Mouse (Mus musculus): Measurements from ENCODE around the gene Ccdc92b. TPM values are rescaled to one million over a fixed set of nuclear protein-coding genes. Genes with fewer than 3 reads are reported as not detected.
A peak's percentile ranks its signal among the peaks of the same experiment; 100 is the strongest.

The Ccdc92b gene
- polyA plus RNA-seq, 1 experiment from 2014 or later = 0.31 TPM

DNA sequence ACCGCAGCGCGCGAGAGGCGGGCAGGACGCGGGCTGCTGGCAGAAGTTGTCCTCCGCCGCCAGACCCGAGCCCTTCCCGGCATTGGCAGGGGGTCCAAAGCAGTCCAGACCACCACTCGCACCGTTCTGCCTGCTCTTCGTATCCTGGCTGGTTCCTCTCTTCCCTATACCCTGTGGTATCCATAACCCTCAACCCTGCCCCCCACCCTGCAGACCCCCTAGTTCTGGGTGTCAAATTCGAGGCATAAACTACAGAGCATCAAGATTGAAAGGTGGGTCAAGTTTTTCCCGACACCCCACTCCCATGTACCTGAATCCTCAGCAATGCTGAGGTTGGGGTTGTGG, 523 bp downstream of the Ccdc92b start:
- Histone ChIP-seq H3K36me3 (no peaks in the 10 kb centered on the region), H3K4me1 (peaks cover 8% of the 10 kb centered on the region), H3K27ac (no peak overlapping the region), H3K9me3 (no peaks in the 10 kb centered on the region), H3K27me3 (peaks cover 41% of the 10 kb centered on the region), H3K4me2 (peak overlapping the region; percentile 46), H3K4me3 (peak overlapping the region; percentile 25; the same call in 1 of the 2 replicates), H3K9ac (no peak overlapping the region)
- ATAC-seq (ENCODE audit: insufficient number of reproducible peaks, low FRiP score, low TSS enrichment, low read depth) = no peak
- WGBS = 2% methylated on average over 16 of the region's 16 CpGs

DNA sequence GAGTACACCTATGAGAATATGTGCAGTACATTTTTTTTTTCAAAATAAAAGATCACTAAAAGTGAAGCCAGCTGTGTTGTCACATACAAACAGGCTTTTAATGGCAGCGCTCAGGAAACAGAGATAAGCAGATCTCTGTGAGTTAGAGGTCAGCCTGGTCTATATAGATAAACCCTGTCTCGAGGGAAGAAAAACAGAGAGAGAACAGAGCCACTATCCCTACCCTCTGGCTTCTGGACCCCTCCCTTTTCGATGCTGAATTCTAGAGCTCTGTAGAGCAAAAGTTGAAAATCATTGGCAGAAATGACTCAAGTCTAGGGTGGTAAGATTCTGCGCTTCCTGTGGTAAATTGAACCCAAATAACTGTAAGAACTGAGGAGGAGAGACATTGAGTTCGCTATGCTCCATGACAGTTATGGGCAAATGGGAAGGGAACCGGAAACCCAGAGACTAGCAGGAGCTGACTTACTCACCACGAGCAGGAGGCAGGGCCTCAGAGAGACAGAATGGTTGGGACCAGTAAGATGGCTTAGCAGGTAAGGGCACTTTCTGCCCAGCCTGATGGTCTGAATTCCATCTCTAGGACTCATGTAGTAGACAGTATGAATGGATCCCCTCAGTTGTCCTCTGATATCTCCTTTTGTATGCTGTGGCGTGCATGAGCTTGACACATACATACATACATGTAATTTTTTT, 2.7 kb downstream of the Ccdc92b start:
- H3K27me3 ChIP-seq = peaks cover 32% of the 10 kb centered on the region

DNA sequence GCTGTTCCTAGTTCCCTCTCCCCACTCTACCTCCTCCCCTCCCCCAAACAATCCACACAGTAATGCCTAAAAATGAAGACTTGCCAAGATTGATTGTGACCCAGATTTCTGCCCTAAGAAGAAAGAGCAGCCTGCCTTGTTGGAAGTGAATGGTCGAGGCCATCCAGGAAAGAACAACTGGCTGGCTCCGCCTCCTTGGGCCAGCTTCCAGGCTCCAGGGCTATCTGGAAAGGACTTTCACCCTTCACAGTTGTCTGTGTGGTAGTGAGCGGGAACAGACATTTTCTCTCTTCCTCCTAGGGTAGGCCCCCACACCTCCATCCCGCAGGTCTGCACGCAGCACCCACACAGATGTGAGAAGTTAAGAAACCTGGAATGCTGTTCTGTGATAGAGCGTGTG, 4.3 kb downstream of the Ccdc92b start:
- WGBS = 70% methylated on average over 6 of the region's 6 CpGs

More for the DNA sequence above, 2.7 kb downstream of the Ccdc92b start:
- Histone ChIP-seq H3K27ac (no peak overlapping the region), H3K9me3 (no peaks in the 10 kb centered on the region), H3K9ac (no peak overlapping the region), H3K36me3 (no peaks in the 10 kb centered on the region), H3K4me2 (no peak overlapping the region), H3K4me1 (peaks cover 8% of the 10 kb centered on the region), H3K4me3 (no peak overlapping the region)
- 71% methylated on average over 8 of the region's 8 CpGs for WGBS
- ATAC-seq (ENCODE audit: insufficient number of reproducible peaks, low FRiP score, low TSS enrichment, low read depth) = no peak

DNA sequence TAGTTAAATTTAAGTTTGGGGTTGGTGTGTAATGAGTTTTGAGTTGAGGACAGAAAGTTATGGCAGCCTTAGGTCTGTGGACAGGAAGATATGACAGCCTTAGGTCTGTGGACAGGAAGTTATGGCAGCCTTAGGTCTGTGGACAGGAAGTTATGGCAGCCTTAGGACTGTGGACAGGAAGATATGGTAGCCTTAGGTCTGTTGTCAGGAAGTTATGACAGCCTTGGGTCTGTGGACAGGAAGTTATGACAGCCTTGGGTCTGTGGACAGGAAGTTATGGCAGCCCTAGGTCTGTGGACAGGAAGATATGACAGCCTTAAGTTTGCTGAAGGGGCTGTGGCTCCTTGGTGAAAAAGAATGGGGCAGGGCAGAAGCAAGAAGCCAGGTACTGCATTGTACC, 5.9 kb downstream of the Ccdc92b start:
- no peak overlapping the region for H3K4me2 ChIP-seq
- H3K27ac ChIP-seq = no peak overlapping the region
- no peaks in the 10 kb centered on the region for H3K4me1 ChIP-seq
- no peaks in the 10 kb centered on the region for H3K36me3 ChIP-seq
- H3K27me3 ChIP-seq = peaks cover 21% of the 10 kb centered on the region
- no peak overlapping the region for H3K9ac ChIP-seq
- no peaks in the 10 kb centered on the region for H3K9me3 ChIP-seq
- no peak for ATAC-seq (ENCODE audit: insufficient number of reproducible peaks, low FRiP score, low TSS enrichment, low read depth)
- no peak overlapping the region for H3K4me3 ChIP-seq

More for the DNA sequence above, 4.3 kb downstream of the Ccdc92b start:
- no peaks in the 10 kb centered on the region for H3K9me3 ChIP-seq
- ATAC-seq (ENCODE audit: insufficient number of reproducible peaks, low FRiP score, low TSS enrichment, low read depth) = no peak
- peaks cover 32% of the 10 kb centered on the region for H3K27me3 ChIP-seq
- H3K36me3 ChIP-seq = no peaks in the 10 kb centered on the region
- H3K4me2 ChIP-seq = no peak overlapping the region
- H3K4me1 ChIP-seq = peaks cover 8% of the 10 kb centered on the region
- H3K9ac ChIP-seq = no peak overlapping the region
- no peak overlapping the region for H3K4me3 ChIP-seq
- H3K27ac ChIP-seq = no peak overlapping the region

DNA sequence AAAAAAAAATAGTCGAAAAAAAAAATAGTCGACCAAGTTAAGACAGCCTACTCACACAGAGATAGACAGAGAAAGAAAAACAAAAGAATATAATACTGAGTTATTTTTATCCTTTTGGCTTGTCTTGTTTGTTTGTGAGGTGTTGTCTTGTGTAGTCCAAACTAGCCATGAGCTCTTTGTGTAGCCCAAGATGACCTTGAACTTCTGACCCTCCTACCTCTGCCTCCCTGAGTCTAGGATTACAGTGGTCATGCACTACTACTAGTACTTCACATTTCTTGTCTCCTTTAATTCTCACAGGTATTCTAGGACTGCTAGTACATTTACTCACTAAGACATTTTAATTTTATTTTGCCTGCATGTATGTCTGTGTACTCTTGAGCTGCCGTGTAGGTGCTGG, 8.1 kb downstream of the Ccdc92b start:
- 70% methylated on average over 3 of the region's 3 CpGs for WGBS
- Histone ChIP-seq H3K4me1 (no peaks in the 10 kb centered on the region), H3K27me3 (peaks cover 3% of the 10 kb centered on the region; the same call in 1 of the 2 replicates), H3K27ac (no peak overlapping the region), H3K36me3 (no peaks in the 10 kb centered on the region), H3K4me2 (no peak overlapping the region), H3K9ac (no peak overlapping the region), H3K9me3 (no peaks in the 10 kb centered on the region), H3K4me3 (no peak overlapping the region)
- no peak for ATAC-seq (ENCODE audit: insufficient number of reproducible peaks, low FRiP score, low TSS enrichment, low read depth)

DNA sequence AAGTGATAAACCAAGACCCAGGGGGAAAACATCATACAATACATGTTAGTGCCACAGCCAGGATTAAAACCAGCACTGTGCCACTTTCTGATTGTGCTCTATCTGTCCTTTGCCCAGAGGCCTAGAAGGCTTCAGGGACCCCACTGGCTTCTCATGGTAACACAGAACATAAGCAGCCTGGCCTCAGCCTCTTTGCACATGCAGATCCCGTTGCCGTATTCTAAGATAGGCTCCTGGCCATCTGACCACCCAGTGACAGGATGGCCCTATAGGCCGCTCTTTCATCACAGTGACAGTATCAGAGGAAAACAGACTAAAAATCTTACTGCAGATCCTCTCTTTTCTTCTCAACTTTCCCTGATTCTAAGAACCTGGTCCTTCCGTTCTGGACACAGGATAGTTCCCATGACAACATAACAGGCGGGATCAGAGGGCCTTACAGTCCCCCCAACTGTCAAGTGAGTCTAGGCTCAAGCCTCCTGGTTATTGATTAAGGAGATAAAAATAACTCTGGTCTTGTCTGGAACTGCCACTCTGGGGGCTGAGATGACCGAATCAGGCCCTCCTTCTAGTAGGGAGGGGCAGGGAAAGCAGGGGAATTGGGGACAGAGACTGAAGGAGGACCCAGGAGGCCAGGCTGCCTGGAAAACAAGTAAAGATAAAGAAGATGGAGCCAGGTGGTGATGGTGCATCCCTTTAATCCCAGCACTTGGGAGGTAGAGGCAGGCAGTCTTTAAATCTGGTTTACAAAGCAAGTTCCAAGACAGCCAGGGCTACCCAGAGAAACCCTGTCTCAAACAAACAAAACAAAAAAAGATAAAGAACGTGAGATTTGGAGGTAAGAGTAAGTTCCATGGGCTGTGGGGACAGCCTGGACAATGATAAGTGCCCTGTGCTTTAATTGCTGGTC, 12.7 kb downstream of the Ccdc92b start:
- WGBS = 66% methylated on average over 7 of the region's 7 CpGs
- ATAC-seq (ENCODE audit: insufficient number of reproducible peaks, low FRiP score, low TSS enrichment, low read depth) = no peak
- peaks cover 1% of the 10 kb centered on the region for H3K4me1 ChIP-seq
- H3K9ac ChIP-seq = no peak overlapping the region
- no peaks in the 10 kb centered on the region for H3K36me3 ChIP-seq
- no peak overlapping the region for H3K4me3 ChIP-seq
- no peaks in the 10 kb centered on the region for H3K9me3 ChIP-seq
- H3K27me3 ChIP-seq = peaks cover 4% of the 10 kb centered on the region; the same call in 1 of the 2 replicates
- no peak overlapping the region for H3K27ac ChIP-seq
- no peak overlapping the region for H3K4me2 ChIP-seq

DNA sequence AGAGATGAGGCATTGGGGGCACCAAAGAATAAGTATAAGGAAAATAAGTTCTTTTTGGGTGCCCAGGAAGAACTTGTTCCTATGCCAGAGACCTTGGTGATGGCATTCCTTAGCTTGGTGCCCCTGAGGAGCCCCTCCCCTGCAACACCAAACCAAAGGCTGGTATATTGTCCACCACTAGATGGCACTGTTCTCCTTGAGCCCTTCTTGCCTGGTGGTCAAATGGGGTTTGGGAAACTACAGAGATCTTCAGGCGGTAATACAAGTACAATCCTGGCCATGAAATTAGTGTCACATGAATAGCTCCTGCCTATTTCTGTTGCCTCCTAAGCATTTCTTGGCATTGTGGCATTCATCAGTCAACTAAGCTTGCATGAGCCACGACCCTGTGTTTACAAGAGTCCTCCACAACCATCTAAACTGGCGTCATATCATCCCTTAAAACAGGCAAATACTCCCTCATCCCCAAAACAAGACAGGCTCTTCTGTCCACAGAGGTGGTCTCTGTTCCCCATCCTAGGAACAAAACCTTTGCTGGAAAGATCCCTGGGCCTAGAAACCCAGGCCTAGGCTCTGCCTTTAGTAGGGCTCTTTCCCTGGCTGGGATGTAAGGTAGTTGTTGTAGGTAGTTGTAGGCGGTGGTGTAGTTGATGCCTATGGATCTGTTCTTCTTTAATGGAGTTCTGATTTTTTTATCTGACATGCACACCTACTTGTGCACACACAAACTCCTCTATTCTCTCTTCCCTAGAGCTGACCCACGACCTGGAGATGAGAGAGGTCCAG, 15.3 kb downstream of the Ccdc92b start:
- no peak overlapping the region for H3K4me2 ChIP-seq
- peaks cover 26% of the 10 kb centered on the region for H3K4me1 ChIP-seq
- no peak overlapping the region for H3K9ac ChIP-seq
- no peaks in the 10 kb centered on the region for H3K9me3 ChIP-seq
- H3K27ac ChIP-seq = no peak overlapping the region
- ATAC-seq (ENCODE audit: insufficient number of reproducible peaks, low FRiP score, low TSS enrichment, low read depth) = no peak
- WGBS = 60% methylated on average over 5 of the region's 5 CpGs
- H3K27me3 ChIP-seq = peaks cover 4% of the 10 kb centered on the region; the same call in 1 of the 2 replicates
- H3K4me3 ChIP-seq = no peak overlapping the region
- no peaks in the 10 kb centered on the region for H3K36me3 ChIP-seq

DNA sequence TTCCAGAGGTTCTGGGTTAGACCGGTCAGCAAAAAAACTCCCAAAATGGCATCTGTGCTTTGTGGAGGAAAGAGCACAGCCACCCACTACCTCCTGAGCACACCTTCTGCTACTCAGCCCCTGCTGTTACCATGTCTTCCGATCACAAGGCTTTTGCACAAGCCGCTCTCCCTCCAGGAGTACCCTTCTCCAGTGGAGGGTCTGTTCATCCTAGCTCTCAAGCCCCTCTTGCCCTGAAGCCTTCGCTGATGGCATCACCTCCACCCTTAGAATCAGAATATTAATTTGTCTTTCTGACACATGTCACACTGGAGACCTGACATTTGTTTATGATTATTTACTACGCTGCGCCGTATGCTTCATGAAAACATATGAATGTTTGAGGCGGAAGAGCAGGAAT, 18.1 kb downstream of the Ccdc92b start:
- Histone ChIP-seq H3K9me3 (no peaks in the 10 kb centered on the region), H3K4me1 (peaks cover 26% of the 10 kb centered on the region), H3K4me3 (peak overlapping the region; percentile 84), H3K27me3 (peaks cover 4% of the 10 kb centered on the region; the same call in 1 of the 2 replicates), H3K36me3 (no peaks in the 10 kb centered on the region), H3K27ac (peak overlapping the region; percentile 93), H3K4me2 (peak overlapping the region; percentile 87), H3K9ac (peak overlapping the region; percentile 82)
- no peak for ATAC-seq (ENCODE audit: insufficient number of reproducible peaks, low FRiP score, low TSS enrichment, low read depth)
- 18% methylated on average over 8 of the region's 8 CpGs for WGBS

DNA sequence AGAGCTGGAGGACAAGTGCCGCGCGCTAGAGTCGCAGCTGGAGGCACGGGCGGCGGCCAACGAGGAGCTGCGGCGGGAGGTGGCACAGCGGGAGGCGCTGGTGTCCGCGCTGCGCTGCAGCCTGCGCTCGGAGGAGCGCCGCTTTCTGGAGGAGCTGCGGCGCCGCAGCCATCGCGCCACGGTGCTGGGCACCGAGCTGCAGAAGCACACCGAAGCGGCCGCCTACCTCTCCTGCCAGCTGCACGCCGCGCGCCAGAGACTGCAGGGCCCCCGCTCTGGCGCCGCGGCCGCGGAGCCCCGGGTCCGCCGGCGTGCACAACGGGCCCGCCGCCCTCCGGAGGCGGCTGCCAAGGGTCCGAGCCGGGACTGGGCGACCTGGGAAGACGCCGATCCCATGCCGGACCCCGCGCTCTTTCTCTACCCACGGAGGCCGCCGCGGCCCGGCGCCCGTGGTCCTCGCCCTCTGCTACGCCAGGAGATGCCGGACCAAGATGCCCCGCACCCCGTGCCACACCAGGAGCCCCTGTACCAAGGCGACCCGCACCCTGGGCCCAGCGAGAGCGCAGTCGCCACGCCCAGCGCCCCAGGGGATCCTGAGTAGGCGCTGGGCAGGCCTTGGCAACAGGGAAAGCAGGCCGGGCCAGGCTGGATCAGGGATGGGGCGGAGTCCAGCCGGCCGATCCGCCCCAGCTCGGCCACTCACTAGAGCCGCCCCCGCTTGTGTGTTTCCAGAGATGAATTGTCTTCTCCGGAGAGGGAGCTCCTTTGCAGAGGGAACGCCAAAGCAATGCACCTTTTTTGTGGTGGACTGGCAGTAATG, 18.8 kb downstream of the Ccdc92b start:
- H3K36me3 ChIP-seq = no peaks in the 10 kb centered on the region
- no peaks in the 10 kb centered on the region for H3K9me3 ChIP-seq
- peak overlapping the region; percentile 93 for H3K27ac ChIP-seq
- peak overlapping the region; percentile 87 for H3K4me2 ChIP-seq
- ATAC-seq (ENCODE audit: insufficient number of reproducible peaks, low FRiP score, low TSS enrichment, low read depth) = peak; percentile 86
- peak overlapping the region; percentile 82 for H3K9ac ChIP-seq
- peaks cover 26% of the 10 kb centered on the region for H3K4me1 ChIP-seq
- peak overlapping the region; percentile 84 for H3K4me3 ChIP-seq
- H3K27me3 ChIP-seq = peaks cover 4% of the 10 kb centered on the region; the same call in 1 of the 2 replicates
- under 1% methylated on average over 86 of the region's 86 CpGs for WGBS

DNA sequence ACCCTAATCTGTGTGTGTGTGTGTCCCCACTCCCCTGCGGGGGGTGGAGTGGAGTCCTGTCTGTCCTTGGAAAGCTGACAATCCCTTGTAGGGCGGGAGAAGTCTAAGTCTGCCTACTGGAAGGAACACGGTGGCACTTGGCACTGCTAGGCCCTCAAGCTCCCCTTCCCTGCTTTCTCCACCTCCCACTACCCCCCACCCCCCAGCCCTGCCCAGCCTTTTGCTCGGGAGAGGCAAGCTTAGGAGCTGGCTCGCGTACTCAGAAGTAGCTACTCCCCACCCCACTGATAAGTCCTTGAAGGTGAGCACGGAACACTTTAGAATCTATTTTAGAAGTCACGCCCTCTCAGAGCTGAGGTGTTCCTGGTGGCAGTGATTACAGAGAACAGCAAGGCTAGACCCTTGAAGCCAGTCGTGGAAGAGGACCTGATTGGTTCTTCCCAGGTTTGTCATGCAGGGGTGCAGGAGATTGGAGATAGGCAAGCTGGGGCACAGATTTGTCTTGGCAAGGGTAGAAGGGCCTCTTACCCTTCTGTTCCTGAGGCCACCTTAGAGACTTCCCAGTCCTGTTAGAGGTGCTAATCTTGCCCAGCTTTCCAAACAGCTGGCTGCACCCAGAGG, 19.5 kb downstream of the Ccdc92b start:
- Histone ChIP-seq H3K36me3 (no peaks in the 10 kb centered on the region), H3K27ac (peak overlapping the region; percentile 93), H3K4me2 (peak overlapping the region; percentile 87), H3K9ac (peak overlapping the region; percentile 82), H3K27me3 (peaks cover 4% of the 10 kb centered on the region; the same call in 1 of the 2 replicates), H3K4me1 (peaks cover 26% of the 10 kb centered on the region), H3K9me3 (no peaks in the 10 kb centered on the region), H3K4me3 (peak overlapping the region; percentile 84)
- 8% methylated on average over 9 of the region's 9 CpGs for WGBS
- ATAC-seq (ENCODE audit: insufficient number of reproducible peaks, low FRiP score, low TSS enrichment, low read depth) = no peak
